Mouse (Mus musculus) T-helper 1 cell (primary cell): ENCODE data around the gene Cd207.

Source experiments
- in situ Hi-C: fragments of 300-600 bp; cut with MboI, MseI; formaldehyde crosslinking; loops from one replicate; pipeline ENCODE4 v1.15.1; 2025; ENCODE audit warnings: high pct_unique_total_duplicates

The Cd207 gene

GRCm38 (mm10) chr6:83677757-83678156 is at the start of gene Cd207:
Cd207 (minus strand) TSS chr6:83677857.
- in situ Hi-C loops, result loop anchor here (5.0 kb wide), 1 partner anchor 320 kb away; no protein-coding TSS in a partner anchor

- in situ Hi-C loops, result no loop called here
Observed at GRCm38 (mm10) chr6:83727178-83727577, 49.5 kb upstream of the Cd207 start.

- in situ Hi-C loops, result no loop called here
Observed at GRCm38 (mm10) chr6:83722526-83722925, 44.9 kb upstream of the Cd207 start.

GRCm38 (mm10) chr6:83717026-83717425 is 39.4 kb upstream of the Cd207 start:
- in situ Hi-C loops, result no loop called here

GRCm38 (mm10) chr6:83715461-83716196 is 38.0 kb upstream of the Cd207 start:
- in situ Hi-C loops, result no loop called here

- in situ Hi-C loops, result no loop called here
Observed at GRCm38 (mm10) chr6:83714221-83715123, 36.8 kb upstream of the Cd207 start.

GRCm38 (mm10) chr6:83713271-83714136 is 35.8 kb upstream of the Cd207 start:
- in situ Hi-C loops, result no loop called here

- in situ Hi-C loops, result no loop called here
Observed at GRCm38 (mm10) chr6:83711725-83712475, 34.2 kb upstream of the Cd207 start.

- in situ Hi-C loops, result no loop called here
Observed at GRCm38 (mm10) chr6:83711067-83711675, 33.5 kb upstream of the Cd207 start, which contains the start of gene Vax2. Vax2 (plus strand) TSS chr6:83711264.

GRCm38 (mm10) chr6:83710361-83711066 is 32.9 kb upstream of the Cd207 start:
- in situ Hi-C loops, result no loop called here

GRCm38 (mm10) chr6:83707738-83708510 is 30.3 kb upstream of the Cd207 start:
- in situ Hi-C loops, result no loop called here

GRCm38 (mm10) chr6:83704701-83705100 is 27.0 kb upstream of the Cd207 start:
- in situ Hi-C loops, result no loop called here

- in situ Hi-C loops, result no loop called here
Observed at GRCm38 (mm10) chr6:83704294-83704693, 26.6 kb upstream of the Cd207 start.

- in situ Hi-C loops, result no loop called here
Observed at GRCm38 (mm10) chr6:83703722-83704078, 26.0 kb upstream of the Cd207 start.

GRCm38 (mm10) chr6:83703000-83703721 is 25.5 kb upstream of the Cd207 start:
- in situ Hi-C loops, result no loop called here

- in situ Hi-C loops, result no loop called here
Observed at GRCm38 (mm10) chr6:83702146-83702999, 24.7 kb upstream of the Cd207 start.

GRCm38 (mm10) chr6:83701001-83701400 is 23.3 kb upstream of the Cd207 start:
- in situ Hi-C loops, result no loop called here
